Mouse (Mus musculus): ENCODE results near the gene Gm17455.

The Gm17455 gene

GRCm38 (mm10) chr10:60399449-60399848 is at the start of gene Gm17455:
Gene Gm17455 (plus strand): TSS chr10:60399726.
- no peak for DNase-seq

GRCm38 (mm10) chr10:60350077-60350804 is 49.3 kb upstream of the Gm17455 start:
- no peak for DNase-seq

- peak; percentile 93 to 96 for DNase-seq
Measured at GRCm38 (mm10) chr10:60350805-60351167, 48.7 kb upstream of the Gm17455 start.

GRCm38 (mm10) chr10:60351248-60351647 is 48.3 kb upstream of the Gm17455 start:
- no peak for DNase-seq

- peak; percentile 63 to 77 for DNase-seq
Measured at GRCm38 (mm10) chr10:60351761-60352455, 47.6 kb upstream of the Gm17455 start.

GRCm38 (mm10) chr10:60353241-60354002 is 46.1 kb upstream of the Gm17455 start:
- peak in 1 of 2 experiments; percentile 26 for DNase-seq

- DNase-seq: no peak
Measured at GRCm38 (mm10) chr10:60354003-60354325, 45.6 kb upstream of the Gm17455 start.

GRCm38 (mm10) chr10:60354881-60355677 is 44.4 kb upstream of the Gm17455 start:
- no peak for DNase-seq

- DNase-seq: no peak
Measured at GRCm38 (mm10) chr10:60357441-60357840, 42.1 kb upstream of the Gm17455 start.

GRCm38 (mm10) chr10:60357901-60358300 is 41.6 kb upstream of the Gm17455 start:
- DNase-seq: no peak

GRCm38 (mm10) chr10:60358776-60359175 is 40.8 kb upstream of the Gm17455 start:
- no peak for DNase-seq

- DNase-seq: no peak
Measured at GRCm38 (mm10) chr10:60361615-60362309, 37.8 kb upstream of the Gm17455 start.

- DNase-seq: no peak
Measured at GRCm38 (mm10) chr10:60362310-60362628, 37.3 kb upstream of the Gm17455 start.

GRCm38 (mm10) chr10:60363426-60363825 is 36.1 kb upstream of the Gm17455 start:
- DNase-seq: no peak

- DNase-seq: no peak
Measured at GRCm38 (mm10) chr10:60367145-60367544, 32.4 kb upstream of the Gm17455 start.

GRCm38 (mm10) chr10:60367904-60368303 is 31.6 kb upstream of the Gm17455 start:
- no peak for DNase-seq

GRCm38 (mm10) chr10:60369405-60369804 is 30.1 kb upstream of the Gm17455 start:
- DNase-seq: no peak

GRCm38 (mm10) chr10:60370098-60370497 is 29.4 kb upstream of the Gm17455 start:
- no peak for DNase-seq

- DNase-seq: peak in 1 of 2 experiments; percentile 25
Measured at GRCm38 (mm10) chr10:60370601-60371061, 28.9 kb upstream of the Gm17455 start.

GRCm38 (mm10) chr10:60371596-60372386 is 27.7 kb upstream of the Gm17455 start:
- DNase-seq: peak in 1 of 2 experiments; percentile 33

- DNase-seq: no peak
Measured at GRCm38 (mm10) chr10:60373543-60373936, 26.0 kb upstream of the Gm17455 start.

All from kidney, postnatal 36 days (tissue).